Mouse (Mus musculus) neural tube, embryonic 13.5 days (tissue): Measurements from ENCODE around the gene Plce1. TPM values are rescaled to one million over a fixed set of nuclear protein-coding genes. Genes with fewer than 3 reads are reported as not detected.

Experiments
- ATAC-seq: fragments of 200-750 bp; cut with Nextera tagmentation; 2 replicates; pipeline ENCODE4 v1.8.0; 2017; ENCODE audit warnings: low read depth, mild to moderate bottlenecking, moderate TSS enrichment, moderate library complexity
- H3K27ac ChIP-seq: fragments of 300-500 bp; sonication (generic); replicated peaks from 2 replicates; pipeline ENCODE4 v1.5.1; 2015; ENCODE audit warnings: moderate library complexity, mild to moderate bottlenecking, inconsistent platforms
- H3K27me3 ChIP-seq: fragments of 300-500 bp; sonication (generic); 2 replicates; pipeline ENCODE4 v1.6.1; 2015; ENCODE audit warnings: mild to moderate bottlenecking, inconsistent platforms
- H3K36me3 ChIP-seq: fragments of 300-500 bp; sonication (generic); 2 replicates; pipeline ENCODE4 v1.6.1; 2015; ENCODE audit warnings: mild to moderate bottlenecking, inconsistent platforms
- H3K4me1 ChIP-seq: fragments of 300-500 bp; sonication (generic); replicated peaks from 2 replicates; pipeline ENCODE4 v1.6.1; 2015; ENCODE audit warnings: inconsistent platforms
- H3K4me2 ChIP-seq: fragments of 300-500 bp; sonication (generic); 2 replicates; pipeline ENCODE4 v1.6.1; 2015; ENCODE audit warnings: inconsistent platforms, mild to moderate bottlenecking, moderate library complexity
- H3K4me3 ChIP-seq: fragments of 300-500 bp; sonication (generic); 2 replicates; pipeline ENCODE4 v1.5.1; 2015; ENCODE audit warnings: mild to moderate bottlenecking, inconsistent platforms
- H3K9ac ChIP-seq: fragments of 300-500 bp; sonication (generic); 2 replicates; pipeline ENCODE4 v1.6.1; 2015; ENCODE audit warnings: moderate library complexity, mild to moderate bottlenecking, inconsistent platforms
- H3K9me3 ChIP-seq: fragments of 300-500 bp; sonication (generic); 2 replicates; pipeline ENCODE4 v1.6.1; 2016; ENCODE audit warnings: inconsistent platforms
- WGBS: fragments of 180-500 bp; shearing (Covaris S2); methylation state at CpG from one replicate; pipeline ENCODE4 v1.1.7; 2015; 5-methylcytosine and 5-hydroxymethylcytosine counted together
- polyA plus RNA-seq: library from polyadenylated mRNA; unstranded; fragments of >200 nt; fragmentation: Nextera tagmentation; extraction: Ambion mirVana; gene quantifications from 2 replicates; pipeline ENCODE4 v1.2.1, GENCODE M21; 2015

Plce1 gene
- 5.2 and 6.4 TPM in 2 replicates for polyA plus RNA-seq

DNA sequence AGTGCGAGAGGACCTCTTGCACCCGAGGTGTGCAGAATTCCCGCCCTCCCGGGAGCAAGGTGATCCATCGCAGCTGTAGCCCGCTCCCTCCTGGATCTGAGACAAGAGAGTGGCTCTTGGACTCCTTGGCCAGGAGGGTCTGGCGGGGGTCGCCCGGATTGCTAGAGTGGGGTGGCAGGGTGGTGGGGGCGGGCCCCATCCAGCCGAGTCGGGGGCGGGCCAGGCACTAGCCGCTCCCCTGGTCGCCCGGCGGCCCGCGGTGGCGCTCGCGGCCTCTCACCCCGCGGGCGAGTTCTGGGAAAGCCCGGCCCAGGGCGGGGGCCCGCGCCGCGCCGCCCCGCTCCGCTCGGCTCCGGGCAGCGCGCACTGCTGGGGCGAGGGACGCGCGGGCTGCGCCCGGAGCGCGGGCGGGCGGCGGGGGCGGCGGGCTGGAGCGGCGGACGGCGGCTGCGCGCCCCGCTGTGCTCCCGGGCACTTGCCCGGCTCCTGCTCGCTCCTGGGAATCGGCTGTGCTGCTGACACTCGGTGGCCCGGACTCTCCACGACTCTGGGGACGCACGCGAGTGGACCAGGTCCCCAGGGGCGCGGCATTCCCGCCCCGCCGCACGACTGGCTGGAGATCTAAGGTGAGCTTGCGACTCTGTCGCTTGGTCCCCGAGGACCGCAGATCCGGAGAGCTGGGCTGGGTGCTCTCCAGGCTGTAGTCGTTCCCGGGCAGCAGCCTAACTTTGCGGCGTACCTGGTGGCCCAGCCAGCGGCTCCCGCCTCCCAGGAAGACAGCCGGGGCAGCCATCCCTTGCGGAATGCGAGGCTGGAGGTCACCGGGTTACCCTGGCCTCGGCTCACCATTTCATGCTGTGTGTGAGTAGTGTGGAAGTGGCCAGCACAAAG, at the start of gene Plce1:
TSS of gene Plce1 (plus strand) at position 379 of the 891 bp plus-strand sequence.
- peak within 1 kb of the TSS; percentile 99 for H3K4me2 ChIP-seq
- H3K9me3 ChIP-seq: no peaks in the 10 kb centered on the region
- peak within 1 kb of the TSS; percentile 77 for H3K9ac ChIP-seq
- H3K36me3 ChIP-seq: no peaks in the 10 kb centered on the region
- peak within 1 kb of the TSS; percentile 73 for H3K27ac ChIP-seq
- H3K4me1 ChIP-seq: peaks cover 67% of the 10 kb centered on the region
- peaks cover 20% of the 10 kb centered on the region for H3K27me3 ChIP-seq
- under 1% methylated on average over 75 of the region's 90 CpGs for WGBS
- peak; percentile 86 for ATAC-seq
- H3K4me3 ChIP-seq: peak within 1 kb of the TSS; percentile 73

GRCm38 (mm10) chr19:38431326-38431725, 49.6 kb upstream of the Plce1 start:
- Histone ChIP-seq H3K9ac (no peak overlapping the region), H3K27me3 (no peaks in the 10 kb centered on the region), H3K4me2 (no peak overlapping the region), H3K4me3 (no peak overlapping the region), H3K4me1 (no peaks in the 10 kb centered on the region), H3K9me3 (no peaks in the 10 kb centered on the region; the same call in 1 of the 2 replicates), H3K36me3 (no peaks in the 10 kb centered on the region), H3K27ac (no peak overlapping the region)
- 77% methylated on average over 7 of the region's 7 CpGs for WGBS
- no peak for ATAC-seq

DNA sequence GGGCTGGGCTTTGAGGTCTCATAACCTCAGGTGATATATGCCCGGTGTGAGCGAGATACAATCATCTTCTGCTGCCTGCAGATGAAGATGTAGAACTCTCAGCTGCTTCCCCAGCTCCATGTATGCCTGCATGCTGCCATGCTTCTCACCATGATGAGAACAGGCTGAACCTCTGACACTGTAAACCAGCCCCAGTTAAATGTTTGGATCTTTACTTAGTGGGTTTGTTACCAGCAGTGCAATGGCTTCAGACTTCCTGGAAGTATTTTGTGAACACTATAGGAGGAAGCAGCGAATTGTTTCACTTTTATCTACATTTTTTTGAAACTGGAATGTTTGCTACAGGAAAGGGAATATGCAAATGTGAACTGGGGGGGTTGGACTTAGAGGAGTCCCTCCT, 48.9 kb upstream of the Plce1 start:
- no peaks in the 10 kb centered on the region for H3K27me3 ChIP-seq
- H3K9me3 ChIP-seq: no peaks in the 10 kb centered on the region; the same call in 1 of the 2 replicates
- H3K36me3 ChIP-seq: no peaks in the 10 kb centered on the region
- no peak overlapping the region for H3K4me2 ChIP-seq
- 85% methylated on average over 3 of the region's 3 CpGs for WGBS
- no peak overlapping the region for H3K9ac ChIP-seq
- no peak overlapping the region for H3K27ac ChIP-seq
- no peaks in the 10 kb centered on the region for H3K4me1 ChIP-seq
- no peak overlapping the region for H3K4me3 ChIP-seq
- ATAC-seq: no peak

- WGBS: 89% methylated on average over 2 of the region's 2 CpGs
- ATAC-seq: no peak
- H3K9ac ChIP-seq: no peak overlapping the region
Observed at GRCm38 (mm10) chr19:38433381-38433780, 47.5 kb upstream of the Plce1 start.

GRCm38 (mm10) chr19:38435221-38435620, 45.7 kb upstream of the Plce1 start:
- H3K4me2 ChIP-seq: no peak overlapping the region
- H3K4me1 ChIP-seq: no peaks in the 10 kb centered on the region
- no peaks in the 10 kb centered on the region for H3K36me3 ChIP-seq
- no peaks in the 10 kb centered on the region; the same call in 1 of the 2 replicates for H3K9me3 ChIP-seq
- ATAC-seq: no peak
- no peak overlapping the region for H3K27ac ChIP-seq
- H3K27me3 ChIP-seq: no peaks in the 10 kb centered on the region
- no peak overlapping the region for H3K4me3 ChIP-seq
- no peak overlapping the region for H3K9ac ChIP-seq
- WGBS: 93% methylated on average over 15 of the region's 15 CpGs

More at GRCm38 (mm10) chr19:38433381-38433780, 47.5 kb upstream of the Plce1 start:
- H3K9me3 ChIP-seq: no peaks in the 10 kb centered on the region; the same call in 1 of the 2 replicates
- H3K4me3 ChIP-seq: no peak overlapping the region
- H3K27me3 ChIP-seq: no peaks in the 10 kb centered on the region
- no peak overlapping the region for H3K27ac ChIP-seq
- H3K36me3 ChIP-seq: no peaks in the 10 kb centered on the region
- H3K4me1 ChIP-seq: no peaks in the 10 kb centered on the region
- no peak overlapping the region for H3K4me2 ChIP-seq

DNA sequence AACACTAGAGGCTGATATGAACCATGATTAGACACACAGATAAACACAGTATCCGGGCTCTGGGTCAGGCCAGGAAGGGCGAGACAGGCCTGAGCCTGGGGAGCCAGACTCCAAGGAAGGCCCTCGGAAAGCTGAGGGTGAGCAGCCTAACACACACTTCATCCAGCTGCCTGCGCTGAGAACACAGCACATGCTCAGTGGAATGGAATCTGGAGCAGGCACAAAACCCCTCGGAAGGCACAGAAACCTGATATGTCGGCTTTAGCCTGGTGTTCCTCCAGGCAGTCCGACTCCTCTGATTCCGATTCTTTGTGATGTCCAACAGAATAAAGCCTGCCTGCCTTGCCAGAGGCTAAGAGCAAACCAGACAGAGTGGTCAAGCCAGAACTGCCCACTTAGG, 39.0 kb upstream of the Plce1 start:
- no peak overlapping the region for H3K9ac ChIP-seq
- no peak overlapping the region for H3K27ac ChIP-seq
- H3K27me3 ChIP-seq: no peaks in the 10 kb centered on the region
- ATAC-seq: no peak
- H3K4me1 ChIP-seq: no peaks in the 10 kb centered on the region
- whole genome bisulfite sequencing: 79% methylated on average over 8 of the region's 8 CpGs
- no peaks in the 10 kb centered on the region for H3K36me3 ChIP-seq
- H3K9me3 ChIP-seq: no peaks in the 10 kb centered on the region
- no peak overlapping the region for H3K4me2 ChIP-seq
- H3K4me3 ChIP-seq: no peak overlapping the region

- WGBS: 72% methylated on average over 5 of the region's 5 CpGs
- H3K36me3 ChIP-seq: no peaks in the 10 kb centered on the region
- no peaks in the 10 kb centered on the region for H3K27me3 ChIP-seq
- no peak for ATAC-seq
- no peak overlapping the region for H3K27ac ChIP-seq
- no peak overlapping the region for H3K4me3 ChIP-seq
- H3K4me2 ChIP-seq: no peak overlapping the region
- no peaks in the 10 kb centered on the region for H3K9me3 ChIP-seq
- H3K4me1 ChIP-seq: no peaks in the 10 kb centered on the region
- no peak overlapping the region for H3K9ac ChIP-seq
Observed at GRCm38 (mm10) chr19:38445758-38446157, 35.2 kb upstream of the Plce1 start.

DNA sequence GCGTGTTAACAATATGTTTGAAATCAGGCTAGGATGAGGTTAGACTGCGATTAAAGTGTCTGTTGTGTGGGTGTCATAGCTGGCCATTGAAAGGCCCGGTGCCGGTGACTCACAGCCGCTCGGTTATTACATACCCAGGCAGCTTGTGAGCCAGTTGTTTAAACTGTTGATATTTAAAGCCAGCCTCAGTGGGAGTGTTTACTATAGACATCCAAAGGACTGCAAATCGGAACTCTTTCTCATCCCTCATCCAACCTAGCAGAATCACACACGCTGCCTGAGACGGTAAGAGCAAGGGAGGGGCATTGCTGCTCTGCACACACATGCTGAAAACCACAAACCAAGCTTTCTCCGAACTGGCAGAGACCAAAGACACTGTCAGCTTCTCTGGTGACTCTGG, 25.7 kb upstream of the Plce1 start:
- no peak for ATAC-seq
- Histone ChIP-seq H3K27me3 (no peaks in the 10 kb centered on the region), H3K9me3 (peaks cover 3% of the 10 kb centered on the region; the same call in 1 of the 2 replicates), H3K4me1 (no peaks in the 10 kb centered on the region), H3K4me2 (no peak overlapping the region), H3K9ac (no peak overlapping the region), H3K36me3 (no peaks in the 10 kb centered on the region), H3K4me3 (no peak overlapping the region), H3K27ac (no peak overlapping the region)
- 89% methylated on average over 10 of the region's 10 CpGs for WGBS

DNA sequence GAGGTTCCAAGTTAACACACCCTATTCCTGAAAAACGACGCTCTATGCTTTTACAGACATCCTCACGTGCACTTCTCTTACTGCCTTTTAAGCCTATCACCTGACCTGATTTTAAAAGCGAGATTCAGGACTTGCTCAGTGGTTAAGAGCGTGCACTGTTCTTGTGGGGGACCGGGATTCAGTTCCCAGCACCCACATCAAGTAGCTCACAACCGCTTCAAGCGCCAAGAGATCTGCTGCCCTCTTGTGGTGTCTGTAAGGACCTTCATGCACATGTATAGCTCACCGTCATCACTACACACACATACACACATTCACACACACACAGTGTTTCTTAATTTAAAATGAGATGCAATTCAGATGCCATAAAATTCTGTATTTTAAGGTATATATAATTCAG, 21.9 kb upstream of the Plce1 start:
- no peak overlapping the region for H3K27ac ChIP-seq
- no peak overlapping the region for H3K4me2 ChIP-seq
- peaks cover 3% of the 10 kb centered on the region; the same call in 1 of the 2 replicates for H3K9me3 ChIP-seq
- WGBS: 98% methylated on average over 9 of the region's 9 CpGs
- H3K27me3 ChIP-seq: no peaks in the 10 kb centered on the region
- ATAC-seq: no peak
- H3K4me3 ChIP-seq: no peak overlapping the region
- no peaks in the 10 kb centered on the region for H3K36me3 ChIP-seq
- H3K9ac ChIP-seq: no peak overlapping the region
- no peaks in the 10 kb centered on the region for H3K4me1 ChIP-seq

GRCm38 (mm10) chr19:38460696-38461095, 20.2 kb upstream of the Plce1 start:
- Histone ChIP-seq H3K36me3 (no peaks in the 10 kb centered on the region), H3K9me3 (peaks cover 3% of the 10 kb centered on the region; the same call in 1 of the 2 replicates), H3K4me3 (no peak overlapping the region), H3K9ac (no peak overlapping the region), H3K4me2 (no peak overlapping the region), H3K27ac (no peak overlapping the region), H3K4me1 (no peaks in the 10 kb centered on the region), H3K27me3 (no peaks in the 10 kb centered on the region)
- 77% methylated on average over 4 of the region's 4 CpGs for WGBS
- ATAC-seq: no peak

- Histone ChIP-seq H3K36me3 (no peaks in the 10 kb centered on the region), H3K9ac (no peak overlapping the region), H3K9me3 (no peaks in the 10 kb centered on the region), H3K27me3 (no peaks in the 10 kb centered on the region), H3K27ac (no peak overlapping the region), H3K4me2 (no peak overlapping the region), H3K4me1 (no peaks in the 10 kb centered on the region), H3K4me3 (no peak overlapping the region)
- WGBS: 81% methylated on average over 10 of the region's 10 CpGs
- no peak for ATAC-seq
Observed at GRCm38 (mm10) chr19:38470257-38470893, 10.5 kb upstream of the Plce1 start.

GRCm38 (mm10) chr19:38475394-38475793, 5.5 kb upstream of the Plce1 start:
- Histone ChIP-seq H3K9ac (no peak overlapping the region), H3K4me1 (peaks cover 28% of the 10 kb centered on the region), H3K4me3 (no peak overlapping the region), H3K4me2 (no peak overlapping the region), H3K27me3 (peaks cover 12% of the 10 kb centered on the region), H3K27ac (no peak overlapping the region), H3K36me3 (no peaks in the 10 kb centered on the region), H3K9me3 (no peaks in the 10 kb centered on the region)
- no peak for ATAC-seq
- WGBS: 58% methylated on average over 7 of the region's 7 CpGs
